Comparison of ENCODE assay signal across 34 mouse cellular contexts in the genomic region with DNA sequence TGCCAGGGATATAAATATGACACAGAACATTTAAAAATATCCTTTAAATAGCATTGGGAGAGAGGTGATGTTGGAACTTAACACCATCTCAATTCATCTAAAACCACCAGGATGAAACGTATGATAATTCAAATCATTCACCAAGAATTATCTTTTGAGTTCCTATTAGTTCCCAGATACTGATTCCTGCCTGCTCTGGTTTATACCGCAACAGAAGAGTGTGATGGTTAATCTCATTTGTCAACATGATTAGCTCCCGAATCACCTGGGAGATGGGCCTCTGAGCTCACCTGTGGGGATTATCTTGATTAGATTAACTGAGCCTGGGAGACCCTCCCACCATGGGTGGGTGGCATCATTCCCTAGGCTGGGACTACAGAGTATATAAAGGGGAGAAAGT. TPM values are rescaled to one million over a fixed set of nuclear protein-coding genes. Genes with fewer than 3 reads are reported as not detected.
"Had no signal": no experiment of that assay in that cellular context is flagged by ENCODE, and none has a peak within 500 bp of the region (broad histone marks: within the 10 kb centered on the region; RNA-seq: fewer than 3 reads in every experiment).

No protein-coding gene starts in this region.

- H3K4me3 ChIP-seq: limb, embryonic 10.5 days; limb, embryonic 12.5 days; limb, embryonic 13.5 days; limb, embryonic 15.5 days; liver, embryonic 12.5 days; liver, embryonic 13.5 days; liver, embryonic 15.5 days; lung, embryonic 15.5 days; megakaryocyte, embryonic 14.5 days; midbrain, embryonic 10.5 days; midbrain, embryonic 12.5 days; midbrain, embryonic 13.5 days; midbrain, embryonic 15.5 days; myocyte had no signal

- DNase-seq: left cerebral cortex, postnatal 4 days; liver; liver, embryonic 13.5 days; liver, postnatal 0 days; lung, adult 18-20 months; lung, adult 2 months; lung, embryonic 14.5 days; lung, postnatal 10 days; lung, postnatal 14 days; lung, postnatal 36 days; lung, postnatal 4 days; midbrain, embryonic 14.5 days had no signal

- H3K4me1 ChIP-seq: limb, embryonic 12.5 days; limb, embryonic 13.5 days; liver, embryonic 12.5 days; liver, embryonic 13.5 days; liver, embryonic 15.5 days; lung, embryonic 15.5 days; megakaryocyte, embryonic 14.5 days; midbrain, embryonic 10.5 days; midbrain, embryonic 15.5 days had no signal

- H3K36me3 ChIP-seq: limb, embryonic 10.5 days; limb, embryonic 12.5 days; limb, embryonic 13.5 days; limb, embryonic 15.5 days; liver, embryonic 12.5 days; liver, embryonic 13.5 days; liver, embryonic 15.5 days; lung, embryonic 15.5 days; midbrain, embryonic 12.5 days; midbrain, embryonic 13.5 days; midbrain, embryonic 15.5 days had no signal

- H3K9me3 ChIP-seq: limb, embryonic 10.5 days; limb, embryonic 12.5 days; limb, embryonic 13.5 days; limb, embryonic 15.5 days; liver, embryonic 12.5 days; liver, embryonic 13.5 days; liver, embryonic 15.5 days; lung, embryonic 15.5 days; midbrain, embryonic 12.5 days; midbrain, embryonic 13.5 days; midbrain, embryonic 15.5 days had no signal

- H3K27me3 ChIP-seq: limb, embryonic 12.5 days; limb, embryonic 13.5 days; limb, embryonic 15.5 days; liver, embryonic 12.5 days; liver, embryonic 13.5 days; liver, embryonic 15.5 days; lung, embryonic 15.5 days; megakaryocyte, embryonic 14.5 days; midbrain, embryonic 12.5 days; midbrain, embryonic 13.5 days; midbrain, embryonic 15.5 days had no signal

- ATAC-seq: liver, embryonic 12.5 days; liver, postnatal 0 days; lung, postnatal 0 days; midbrain, embryonic 13.5 days; midbrain, embryonic 15.5 days; midbrain, embryonic 16.5 days had no signal

- H3K9ac ChIP-seq: limb, embryonic 12.5 days; limb, embryonic 13.5 days; limb, embryonic 15.5 days; liver, embryonic 12.5 days; liver, embryonic 13.5 days; liver, embryonic 14.5 days; liver, embryonic 15.5 days; liver, postnatal 0 days; lung, embryonic 14.5 days; lung, embryonic 15.5 days; midbrain, embryonic 12.5 days; midbrain, embryonic 13.5 days; midbrain, embryonic 15.5 days had no signal

- H3K27ac ChIP-seq: limb, embryonic 10.5 days; limb, embryonic 12.5 days; limb, embryonic 13.5 days; limb, embryonic 15.5 days; liver, embryonic 12.5 days; liver, embryonic 13.5 days; liver, embryonic 14.5 days; liver, embryonic 15.5 days; lung, embryonic 15.5 days; macrophage; midbrain, embryonic 10.5 days; midbrain, embryonic 12.5 days; midbrain, embryonic 13.5 days; midbrain, embryonic 15.5 days had no signal

- H3K4me2 ChIP-seq: limb, embryonic 12.5 days; limb, embryonic 13.5 days; limb, embryonic 15.5 days; liver, embryonic 11.5 days; liver, embryonic 12.5 days; liver, embryonic 13.5 days; liver, embryonic 15.5 days; lung, embryonic 14.5 days; lung, embryonic 15.5 days; midbrain, embryonic 11.5 days; midbrain, embryonic 12.5 days; midbrain, embryonic 13.5 days; midbrain, embryonic 15.5 days had no signal

RNA-seq across cellular contexts. Expression of a gene that starts 41.0 kb away (rescaled TPM):
- total RNA-seq: megakaryocyte, adult 5-6 weeks; megakaryocyte-erythroid progenitor cell, adult 5-6 weeks; monocyte, adult 5-6 weeks had no signal
- polyA plus RNA-seq: macrophage had no signal
